In the genomic region with DNA sequence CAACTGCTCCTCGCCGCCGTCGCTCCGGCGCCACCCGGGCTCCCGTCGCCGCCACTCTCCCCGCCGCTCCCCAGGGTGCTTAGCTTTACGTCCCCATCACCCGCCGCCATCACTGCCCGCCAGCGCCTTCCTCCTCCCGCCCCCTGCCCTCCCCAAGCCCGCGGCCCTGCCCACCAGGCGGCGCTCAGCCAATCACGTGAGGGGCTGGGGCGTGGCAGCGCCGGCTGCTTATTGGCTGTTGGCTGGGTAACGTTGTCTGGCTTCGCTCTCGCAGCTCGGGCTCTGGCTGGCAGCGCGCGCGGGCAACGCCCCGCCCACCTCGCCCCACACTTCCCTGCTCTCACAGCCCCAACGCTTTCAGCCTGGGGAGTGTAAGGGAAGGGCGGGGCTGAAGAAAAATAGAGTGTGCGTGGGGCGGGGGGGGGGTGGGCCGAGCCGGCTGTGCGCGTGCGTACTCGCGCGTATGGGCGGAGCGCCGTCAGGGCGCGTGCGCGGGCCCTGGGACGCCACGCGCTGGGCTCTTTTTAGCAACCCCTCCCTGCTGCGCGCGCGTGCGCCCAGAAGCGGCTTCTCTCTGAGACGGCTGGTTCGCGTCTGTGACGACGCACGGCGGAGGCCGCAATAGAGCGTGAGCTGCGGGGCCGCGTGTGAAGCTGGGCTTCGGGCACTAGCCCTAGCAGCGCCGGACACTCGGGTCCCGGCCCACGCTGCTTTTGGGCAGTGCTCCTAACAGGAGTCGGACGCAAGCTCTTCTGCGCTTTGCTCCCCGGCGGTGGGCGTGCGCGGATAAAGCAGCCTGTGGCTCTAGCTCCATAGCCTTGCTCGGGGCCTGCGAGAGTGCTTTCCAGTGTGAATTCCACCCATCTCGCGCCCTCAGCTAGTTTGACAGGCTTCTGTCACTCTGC, we compare ENCODE assay signal across 8 mouse cellular contexts. TPM values are rescaled to one million over a fixed set of nuclear protein-coding genes. Genes with fewer than 3 reads are reported as not detected.
DNase-seq lines count a peak whose midpoint lies in the region; ATAC-seq lines count a peak whose summit lies in the region.

TSS of gene Pgrmc2 (minus strand) at position 162 of the 905 bp plus-strand sequence.

- ATAC-seq in inflammation-experienced regulatory T-cells, adult 6 months, result peak; percentile 88
- ATAC-seq in megakaryocyte-erythroid progenitor cell, adult 5-6 weeks (replicated peaks; ENCODE audit: low FRiP score, low TSS enrichment, poor library complexity, severe bottlenecking), result peak; percentile 92

- DNase-seq in adrenal gland, adult (ENCODE audit: inconsistent age in 2 of 2, low spot score in 1 of 2), result peak; percentile 99 to 100
- DNase-seq in embryo, embryonic 10.5 days (ENCODE audit: low spot score), result peak; percentile 96
- DNase-seq in gastrocnemius, postnatal 14 days, result peak; percentile 98
- DNase-seq in left cerebral cortex, postnatal 10 days (ENCODE audit: extremely low spot score in 1 of 2, low spot score in 2 of 2), result peak; percentile 98 to 99
- peak; percentile 99 for DNase-seq in right cerebral cortex, postnatal 25 days
- DNase-seq in urinary bladder, postnatal 4 days (ENCODE audit: low spot score in 2 of 2), result peak; percentile 98

- intact Hi-C loops in gastrocnemius, postnatal 14 days (cut with DNase I; ENCODE audit: low total_unique reads), result no loop called here
- intact Hi-C loops in left cerebral cortex, postnatal 10 days (cut with DNase I), result no loop called here

RNA-seq across cellular contexts. Expression of gene Pgrmc2, which starts in this region (rescaled TPM):
- 10 to 100 TPM; 18.3 to 21.8 TPM for total RNA-seq in gastrocnemius, postnatal 14 days (2021)
- polyA plus RNA-seq in inflammation-experienced regulatory T-cells, adult 6 months (2017; shearing (Covaris generic)), result 1 to 10 TPM; 2.8 to 4.8 (median 2.9) TPM
- 10 to 100 TPM; 46.9 to 49.5 TPM for total RNA-seq in left cerebral cortex, postnatal 10 days (2021)
- total RNA-seq in megakaryocyte-erythroid progenitor cell, adult 5-6 weeks (2014; fragmentation: Nextera tagmentation), result 26.1 and 40.8 TPM in 2 replicates
- total RNA-seq in megakaryocyte-erythroid progenitor cell, adult 5-6 weeks (2017), result 17.3 and 19.4 TPM in 2 replicates

Comparison
In these comparisons a context has a peak if more than half of its experiments do, and no peak if none do; other contexts are left out.
1. Peak in every context shown above with its lines: DNase-seq and ATAC-seq.